In genomic region chr9:96353799-96354198, GRCm38 (mm10) we compare ENCODE assay signal across 8 mouse cellular contexts. TPM values are rescaled to one million over a fixed set of nuclear protein-coding genes. Genes with fewer than 3 reads are reported as not detected.
A peak's percentile ranks its signal among the peaks of the same experiment; 100 is the strongest.
DNase-seq lines count a peak whose midpoint lies in the region; ATAC-seq and TF ChIP-seq lines count a peak whose summit lies in the region.

No protein-coding gene starts in this region.

- no peak overlapping the region for H3K9ac ChIP-seq in liver, embryonic 11.5 days (ENCODE audit: low read depth, low read length)
- H3K9ac ChIP-seq in forebrain, embryonic 15.5 days (replicated peaks) = no peak overlapping the region
- H3K9ac ChIP-seq in forebrain, embryonic 16.5 days (replicated peaks; ENCODE audit: low read depth, low read length) = no peak overlapping the region
- no peak overlapping the region for H3K9ac ChIP-seq in hindbrain, embryonic 13.5 days

- H3K4me1 ChIP-seq in G1E (ENCODE audit: insufficient read depth, low read depth, low read length) = peaks cover 42% of the 10 kb centered on the region
- H3K4me1 ChIP-seq in liver, embryonic 11.5 days (replicated peaks; ENCODE audit: control insufficient read depth, insufficient read depth, low read length) = peaks cover 9% of the 10 kb centered on the region
- peaks cover 5% of the 10 kb centered on the region for H3K4me1 ChIP-seq in forebrain, embryonic 15.5 days
- no peaks in the 10 kb centered on the region for H3K4me1 ChIP-seq in forebrain, embryonic 16.5 days (replicated peaks; ENCODE audit: control insufficient read depth, insufficient read depth, low read length)
- peaks cover 12% of the 10 kb centered on the region for H3K4me1 ChIP-seq in hindbrain, embryonic 13.5 days (replicated peaks)

- peak; percentile 38 for DNase-seq in gastrocnemius, postnatal 10 days
- DNase-seq in gastrocnemius, postnatal 4 days (ENCODE audit: low spot score in 2 of 2) = no peak
- peak; percentile 63 for DNase-seq in G1E (ENCODE audit: low spot score)
- peak; percentile 51 to 70 for DNase-seq in cerebellum, postnatal 25 days
- no peak for DNase-seq in liver, embryonic 11.5 days (ENCODE audit: low spot score)

- no peak for TF ChIP-seq CTCF in G1E (IDR thresholded peaks at IDR 0.05; ENCODE audit: low read depth, low read length)

- ATAC-seq in G1E (ENCODE audit: extremely low read depth, insufficient number of reproducible peaks, low FRiP score, poor library complexity, severe bottlenecking) = peak; percentile 82
- peak; percentile 60 for ATAC-seq in liver, embryonic 11.5 days (replicated peaks; ENCODE audit: low FRiP score)
- no peak for ATAC-seq in forebrain, embryonic 15.5 days (replicated peaks)
- ATAC-seq in forebrain, embryonic 16.5 days = no peak
- no peak for ATAC-seq in hindbrain, embryonic 13.5 days (ENCODE audit: low FRiP score)

- no peaks in the 10 kb centered on the region for H3K9me3 ChIP-seq in G1E (replicated peaks)
- H3K9me3 ChIP-seq in liver, embryonic 11.5 days (ENCODE audit: control insufficient read depth, low read length) = no peaks in the 10 kb centered on the region
- no peaks in the 10 kb centered on the region for H3K9me3 ChIP-seq in forebrain, embryonic 15.5 days
- H3K9me3 ChIP-seq in forebrain, embryonic 16.5 days (ENCODE audit: control insufficient read depth, low read length) = no peaks in the 10 kb centered on the region
- H3K9me3 ChIP-seq in hindbrain, embryonic 13.5 days = no peaks in the 10 kb centered on the region

- H3K4me2 ChIP-seq in liver, embryonic 11.5 days = no peak overlapping the region
- H3K4me2 ChIP-seq in forebrain, embryonic 15.5 days (replicated peaks) = no peak overlapping the region
- H3K4me2 ChIP-seq in forebrain, embryonic 16.5 days (ENCODE audit: low read length) = no peak overlapping the region
- no peak overlapping the region for H3K4me2 ChIP-seq in hindbrain, embryonic 13.5 days

- no peak overlapping the region for H3K27ac ChIP-seq in liver, embryonic 11.5 days (ENCODE audit: low read depth, low read length)
- H3K27ac ChIP-seq in forebrain, embryonic 15.5 days (replicated peaks) = no peak overlapping the region
- H3K27ac ChIP-seq in forebrain, embryonic 16.5 days (ENCODE audit: low read length) = no peak overlapping the region
- no peak overlapping the region for H3K27ac ChIP-seq in hindbrain, embryonic 13.5 days

- H3K27me3 ChIP-seq in G1E (ENCODE audit: insufficient read depth, low read length) = no peaks in the 10 kb centered on the region
- H3K27me3 ChIP-seq in liver, embryonic 11.5 days (replicated peaks; ENCODE audit: control insufficient read depth, insufficient read depth, low read length) = no peaks in the 10 kb centered on the region
- H3K27me3 ChIP-seq in forebrain, embryonic 15.5 days = no peaks in the 10 kb centered on the region
- no peaks in the 10 kb centered on the region for H3K27me3 ChIP-seq in forebrain, embryonic 16.5 days (replicated peaks; ENCODE audit: control insufficient read depth, insufficient read depth, low read length)
- H3K27me3 ChIP-seq in hindbrain, embryonic 13.5 days = no peaks in the 10 kb centered on the region

- peaks cover 43% of the 10 kb centered on the region for H3K36me3 ChIP-seq in G1E (replicated peaks)
- no peaks in the 10 kb centered on the region; the same call in 1 of the 2 replicates for H3K36me3 ChIP-seq in liver, embryonic 11.5 days (ENCODE audit: control insufficient read depth, insufficient read depth, low read length)
- H3K36me3 ChIP-seq in forebrain, embryonic 15.5 days = no peaks in the 10 kb centered on the region
- H3K36me3 ChIP-seq in forebrain, embryonic 16.5 days (ENCODE audit: control insufficient read depth, insufficient read depth) = no peaks in the 10 kb centered on the region
- H3K36me3 ChIP-seq in hindbrain, embryonic 13.5 days = no peaks in the 10 kb centered on the region

- 48% methylated on average over 8 of the region's 8 CpGs for WGBS in liver, embryonic 11.5 days
- 69% methylated on average over 8 of the region's 8 CpGs for whole genome bisulfite sequencing in forebrain, embryonic 15.5 days
- 66% methylated on average over 8 of the region's 8 CpGs for WGBS in forebrain, embryonic 16.5 days
- WGBS in hindbrain, embryonic 13.5 days = 71% methylated on average over 8 of the region's 8 CpGs

- H3K4me3 ChIP-seq in G1E (ENCODE audit: low read depth, low read length) = peak overlapping the region; percentile 44; the same call in 1 of the 2 replicates
- no peak overlapping the region for H3K4me3 ChIP-seq in liver, embryonic 11.5 days (ENCODE audit: low read depth, low read length)
- H3K4me3 ChIP-seq in forebrain, embryonic 15.5 days = no peak overlapping the region
- no peak overlapping the region for H3K4me3 ChIP-seq in forebrain, embryonic 16.5 days (replicated peaks; ENCODE audit: low read length)
- no peak overlapping the region for H3K4me3 ChIP-seq in hindbrain, embryonic 13.5 days

RNA-seq across cellular contexts. Expression of gene Atp1b3, which starts 10.4 kb away (rescaled TPM):
- 10 to 100 TPM; 61.5 to 66.8 TPM for total RNA-seq in gastrocnemius, postnatal 10 days (2021)
- total RNA-seq in gastrocnemius, postnatal 4 days (2021) = 10 to 100 TPM; 76.5 to 84.8 TPM
- total RNA-seq in G1E (2014; fragmentation: Nextera tagmentation) = 79.5 and 86.8 TPM in 2 replicates
- 73.4 and 77.8 TPM in 2 replicates for total RNA-seq in G1E (2017)
- polyA plus RNA-seq in G1E (2012) = 89.3 and 107 TPM in 2 replicates
- 137 and 144 TPM in 2 replicates for polyA plus RNA-seq in liver, embryonic 11.5 days (2014; fragmentation: Nextera tagmentation; extraction: Ambion mirVana)
- polyA plus RNA-seq in forebrain, embryonic 15.5 days (2015; fragmentation: Nextera tagmentation; extraction: Ambion mirVana) = 137 and 150 TPM in 2 replicates
- 138 and 146 TPM in 2 replicates for polyA plus RNA-seq in forebrain, embryonic 16.5 days (2015; fragmentation: Nextera tagmentation; extraction: Ambion mirVana)
- polyA plus RNA-seq in hindbrain, embryonic 13.5 days (2015; fragmentation: Nextera tagmentation; extraction: Ambion mirVana) = 176 and 187 TPM in 2 replicates

Comparison
In these comparisons a context has a peak if more than half of its experiments do, and no peak if none do; other contexts are left out.
1. DNase-seq: peak in gastrocnemius, postnatal 10 days (single experiment), G1E (single experiment) and cerebellum, postnatal 25 days (2 of 2); none in gastrocnemius, postnatal 4 days (0 of 2) and liver, embryonic 11.5 days (single experiment).
2. ATAC-seq: peak in G1E (single experiment) and liver, embryonic 11.5 days (single experiment); none in forebrain, embryonic 15.5 days (single experiment), forebrain, embryonic 16.5 days (single experiment) and hindbrain, embryonic 13.5 days (single experiment).